8 mouse cellular contexts compared by ENCODE assay signal in the genomic region with DNA sequence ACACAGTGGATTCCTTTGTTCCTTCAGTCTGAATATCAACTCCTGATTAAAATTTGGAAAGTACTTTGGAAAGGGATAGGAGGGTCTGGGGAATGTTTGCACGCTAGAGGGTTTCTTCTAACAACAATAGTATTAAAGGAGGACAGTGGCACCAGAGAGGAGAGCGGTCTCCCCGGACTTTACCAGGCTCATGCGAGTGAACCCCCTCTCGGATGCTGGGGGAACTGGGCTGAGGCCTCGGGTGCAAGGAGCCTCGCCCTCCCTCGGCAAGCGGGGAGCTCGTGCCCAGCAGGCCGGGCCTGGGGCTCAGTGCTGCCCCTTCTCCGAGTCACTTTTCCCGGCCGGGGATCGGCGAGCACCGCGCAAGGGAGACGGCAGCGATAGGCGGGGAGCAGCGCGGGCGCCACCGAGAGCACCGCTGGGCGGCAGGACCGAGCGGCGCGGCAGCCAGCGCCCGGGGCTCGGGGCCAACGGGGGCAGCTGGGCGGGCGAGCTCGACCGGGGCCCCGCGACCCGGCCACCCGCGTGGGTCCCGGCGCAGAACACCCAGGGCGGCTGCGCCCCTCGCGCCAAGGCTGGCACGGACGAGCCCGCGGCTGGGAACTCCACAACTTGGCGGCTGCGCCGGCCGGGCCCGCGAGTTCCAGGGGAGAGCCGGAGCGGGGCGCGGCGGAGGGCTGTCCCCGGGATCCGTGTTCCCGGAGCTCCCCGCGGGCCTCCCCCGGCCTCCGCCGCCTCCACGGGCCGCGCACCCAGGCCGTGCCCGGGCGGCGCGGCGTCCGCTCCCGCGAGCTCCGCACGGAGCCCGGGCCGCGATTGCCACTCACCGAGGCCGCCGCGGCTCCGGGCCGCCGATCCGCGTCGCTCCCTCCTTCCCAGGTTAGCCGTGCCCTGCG. TPM values are rescaled to one million over a fixed set of nuclear protein-coding genes. Genes with fewer than 3 reads are reported as not detected.
A peak's percentile ranks its signal among the peaks of the same experiment; 100 is the strongest.
DNase-seq lines count a peak whose midpoint lies in the region; ATAC-seq and TF ChIP-seq lines count a peak whose summit lies in the region.

No protein-coding gene starts in this region.

- H3K9ac ChIP-seq in hindbrain, embryonic 11.5 days (ENCODE audit: low read depth, low read length), result peak overlapping the region; percentile 96

- WGBS in hindbrain, embryonic 11.5 days, result 2% methylated on average over 38 of the region's 102 CpGs

- H3K36me3 ChIP-seq in hindbrain, embryonic 11.5 days (ENCODE audit: control insufficient read depth, insufficient read depth, low read length), result no peaks in the 10 kb centered on the region

- H3K4me3 ChIP-seq in hindbrain, embryonic 11.5 days (ENCODE audit: low read depth, low read length), result peak overlapping the region; percentile 84

- TF ChIP-seq CTCF in Patski (IDR thresholded peaks at IDR 0.05), result peak; percentile 62

- no peak for DNase-seq in Patski (ENCODE audit: low read depth, low spot score)
- DNase-seq in cerebellum, adult 9-11 months, result peak; percentile 72
- DNase-seq in frontal cortex, postnatal 10 days (ENCODE audit: low spot score in 2 of 2), result peak; percentile 37 to 60
- peak; percentile 75 for DNase-seq in hindbrain, embryonic 11.5 days (ENCODE audit: low spot score)
- peak; percentile 68 to 76 for DNase-seq in layer of hippocampus, postnatal 36 days
- DNase-seq in lung, postnatal 4 days, result peak; percentile 73 to 82
- peak; percentile 42 to 66 for DNase-seq in right cerebral cortex, adult 2 months (ENCODE audit: low spot score in 2 of 2)
- peak; percentile 56 to 57 for DNase-seq in urinary bladder, postnatal 36 days (ENCODE audit: low spot score in 2 of 2)

- H3K4me2 ChIP-seq in hindbrain, embryonic 11.5 days (replicated peaks; ENCODE audit: low read depth, low read length), result peak overlapping the region; percentile 40

- ATAC-seq in Patski, result peak; percentile 65
- ATAC-seq in hindbrain, embryonic 11.5 days (ENCODE audit: low FRiP score), result peak; percentile 63

- POLR2A ChIA-PET in Patski (lab: Charles Lee), result interaction anchor here (0.8 kb wide), 1 partner anchor 21 kb away, joined by 3 read pairs; no protein-coding TSS in a partner anchor

- in situ Hi-C loops in Patski (cut with MboI; ENCODE audit: low pct_unique_long_range_greater_than_20kb), result loop anchor here (10.0 to 25.0 kb wide), 3 partner anchors 173 to 610 kb away; a partner anchor contains a TSS

- peak overlapping the region; percentile 97 for H3K27ac ChIP-seq in hindbrain, embryonic 11.5 days (ENCODE audit: low read depth, low read length)

- no peaks in the 10 kb centered on the region for H3K4me1 ChIP-seq in hindbrain, embryonic 11.5 days (replicated peaks; ENCODE audit: control insufficient read depth, insufficient read depth, low read length)

- H3K27me3 ChIP-seq in Patski, result no peaks in the 10 kb centered on the region
- no peaks in the 10 kb centered on the region for H3K27me3 ChIP-seq in hindbrain, embryonic 11.5 days (ENCODE audit: control insufficient read depth, insufficient read depth, low read length)

- CTCF ChIA-PET in Patski (lab: Charles Lee), result interaction anchor here (1.6 to 2.6 kb wide), 3 partner anchors 9 to 14 kb away, joined by 4 to 5 read pairs (median 4); no protein-coding TSS in a partner anchor

- no peaks in the 10 kb centered on the region for H3K9me3 ChIP-seq in hindbrain, embryonic 11.5 days (ENCODE audit: control insufficient read depth, low read length)

RNA-seq across cellular contexts. Expression of a gene that starts 1.3 kb away (rescaled TPM):
- 9.5 TPM for polyA plus RNA-seq in Patski (2021)
- polyA plus RNA-seq in hindbrain, embryonic 11.5 days (2014; fragmentation: Nextera tagmentation; extraction: Ambion mirVana), result 26.5 and 35.5 TPM in 2 replicates
- total RNA-seq in layer of hippocampus, postnatal 36 days (2021), result 10 to 100 TPM; 55.6 to 60.4 TPM
